Mouse (Mus musculus) T-cell, adult 2 months (primary cell): ENCODE measurements around the gene Rbm19.
A peak's percentile ranks its signal among the peaks of the same experiment; 100 is the strongest.
"Not testable (repeated sequence)": the region's sequence is repeated elsewhere in the genome, so short reads cannot be mapped to it uniquely, and the experiment has no call there.

ENCODE experiments used
- DNase-seq: peaks from one replicate; pipeline ENCODE4 v3.0.0; 2022; ENCODE audit warnings: low spot score

Gene Rbm19

DNA sequence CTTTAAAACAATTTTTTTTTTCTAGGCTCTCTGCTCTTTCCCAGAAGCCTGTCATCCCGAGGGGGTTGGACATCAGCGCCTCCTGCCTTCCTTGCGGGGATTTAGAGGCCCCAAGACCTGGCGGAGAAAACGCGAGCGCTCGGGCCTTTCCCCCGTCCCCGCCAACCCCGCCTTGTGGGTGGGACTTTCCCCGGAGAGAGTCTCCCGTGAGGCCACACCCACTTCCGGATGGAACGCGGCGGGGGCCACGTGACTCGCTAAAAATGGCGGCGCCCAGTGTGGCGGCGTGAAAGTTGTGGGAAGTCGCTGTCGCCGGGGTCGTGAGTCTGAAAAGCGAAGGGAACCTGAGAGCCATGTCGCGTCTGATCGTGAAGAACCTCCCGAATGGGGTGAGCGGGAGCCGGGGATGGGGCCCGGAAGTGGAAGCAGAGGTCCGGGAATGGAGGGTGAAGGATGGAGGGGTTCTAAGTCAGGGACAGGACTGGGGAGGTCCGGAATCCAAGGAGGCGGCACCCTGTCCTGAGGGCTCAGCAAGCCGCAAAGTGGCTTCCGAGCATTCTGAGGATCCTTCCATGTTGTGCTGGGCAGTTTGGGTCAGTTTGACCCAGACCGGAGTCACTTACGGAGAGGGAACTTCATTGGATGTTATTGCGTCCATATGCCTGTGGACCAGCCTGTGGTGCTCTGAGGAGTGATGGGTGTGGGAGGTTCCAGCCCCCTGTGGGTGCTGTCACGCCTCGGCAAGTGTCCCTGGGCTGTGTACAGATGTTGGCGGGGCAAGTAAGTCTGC, at the start of gene Rbm19:
TSS of gene Rbm19 (plus strand) at position 205 of the 790 bp plus-strand sequence.
- DNase-seq: peak; percentile 93

DNA sequence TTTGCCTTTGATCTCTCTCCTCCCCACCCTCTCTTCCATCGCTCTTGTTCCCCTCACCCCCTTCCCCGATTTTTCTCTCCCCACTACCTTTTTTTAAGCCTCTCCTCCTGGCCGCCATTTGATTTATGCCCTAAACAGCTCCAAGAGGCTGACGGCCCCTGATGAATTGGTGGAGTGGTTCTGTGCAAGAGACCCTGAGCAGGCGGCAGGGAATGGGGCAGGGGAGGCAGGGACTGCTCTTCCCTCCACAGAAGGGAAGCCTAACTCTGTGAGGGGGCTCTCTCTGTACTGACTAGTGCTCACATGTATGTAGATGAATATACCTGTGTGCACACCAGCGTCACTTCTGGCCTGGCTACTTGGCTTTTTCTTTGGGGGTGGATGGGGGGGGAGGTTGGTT, 49.0 kb upstream of the Rbm19 start:
- no peak for DNase-seq

DNA sequence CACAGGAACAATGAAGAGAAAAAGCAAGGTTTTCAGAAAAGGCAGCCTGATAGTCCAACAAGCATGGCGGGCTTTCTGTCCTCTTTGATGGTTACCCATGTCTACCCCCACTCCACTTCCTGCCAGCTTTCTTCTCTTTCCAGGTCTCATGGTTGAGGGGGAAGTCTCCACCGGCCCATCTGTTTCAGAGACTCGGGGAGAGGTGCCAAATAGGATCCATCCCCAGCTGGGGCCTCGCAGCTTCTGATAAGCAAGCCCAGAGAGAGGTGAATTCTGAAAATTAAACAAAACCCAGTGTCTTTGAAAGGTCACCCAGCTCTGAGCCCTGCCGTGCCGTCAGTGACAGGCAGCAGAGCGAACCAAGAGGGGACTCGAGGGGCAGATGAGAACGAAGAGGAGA, 42.2 kb upstream of the Rbm19 start:
- DNase-seq: no peak

DNA sequence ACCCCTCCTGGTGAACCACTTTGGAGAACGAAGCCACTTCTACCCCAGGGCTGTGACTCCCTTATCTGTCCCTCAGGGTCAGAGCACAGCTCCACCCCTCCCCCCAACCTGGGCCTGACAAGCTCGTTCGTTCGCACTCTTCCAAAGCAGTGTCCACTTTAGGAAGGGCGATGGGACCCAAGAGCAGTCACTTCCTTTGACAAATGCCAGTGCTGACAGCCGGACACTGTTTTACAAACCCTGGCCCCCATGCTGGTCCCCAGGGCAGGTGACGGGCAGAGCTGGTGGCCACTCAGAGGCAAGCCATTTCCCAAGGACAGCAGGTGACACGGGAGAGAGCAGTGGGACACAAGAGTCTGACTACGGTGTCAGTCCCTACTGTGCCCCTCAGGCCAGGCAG, 36.2 kb upstream of the Rbm19 start:
- DNase-seq: no peak

DNA sequence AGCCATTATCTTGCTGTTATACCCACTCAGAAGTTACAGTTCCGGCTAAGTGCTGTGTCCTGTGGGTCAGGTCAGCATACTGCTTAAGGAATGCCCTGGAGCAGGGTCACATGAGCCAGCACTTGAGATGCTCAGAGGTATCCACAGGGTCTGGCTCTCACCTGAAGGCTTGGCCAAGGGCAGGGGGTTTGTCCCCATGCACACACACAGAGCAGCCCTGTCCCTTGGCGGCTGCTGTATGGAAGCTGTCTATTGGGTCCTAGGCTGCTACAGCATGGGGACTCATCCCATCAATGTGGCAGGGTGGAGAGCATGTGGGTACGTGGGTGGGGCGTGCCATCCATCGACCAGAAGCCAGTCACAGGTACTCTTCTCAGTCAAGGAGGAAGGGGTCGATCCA, 35.8 kb upstream of the Rbm19 start:
- DNase-seq: no peak

DNA sequence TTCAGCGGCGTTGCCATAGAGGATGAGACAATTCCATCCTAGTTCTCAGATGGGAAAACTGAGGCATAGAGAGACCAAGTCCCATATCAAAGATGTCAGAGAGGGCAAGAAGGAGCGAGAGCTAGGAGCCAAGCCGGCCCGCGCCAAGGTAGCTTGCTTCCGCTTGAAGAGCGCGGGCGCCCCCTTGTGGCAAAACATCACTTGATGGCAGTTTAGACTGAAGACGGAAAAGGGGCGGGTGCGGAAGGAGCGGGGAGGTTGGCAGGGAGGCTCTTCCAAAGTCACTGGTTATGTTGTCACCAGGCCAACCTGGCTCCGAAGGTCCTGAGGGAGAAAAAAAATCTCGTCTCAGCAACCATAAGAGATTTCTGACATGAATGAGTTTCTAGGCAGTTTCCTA, 27.7 kb upstream of the Rbm19 start:
- peak; percentile 81 for DNase-seq

DNA sequence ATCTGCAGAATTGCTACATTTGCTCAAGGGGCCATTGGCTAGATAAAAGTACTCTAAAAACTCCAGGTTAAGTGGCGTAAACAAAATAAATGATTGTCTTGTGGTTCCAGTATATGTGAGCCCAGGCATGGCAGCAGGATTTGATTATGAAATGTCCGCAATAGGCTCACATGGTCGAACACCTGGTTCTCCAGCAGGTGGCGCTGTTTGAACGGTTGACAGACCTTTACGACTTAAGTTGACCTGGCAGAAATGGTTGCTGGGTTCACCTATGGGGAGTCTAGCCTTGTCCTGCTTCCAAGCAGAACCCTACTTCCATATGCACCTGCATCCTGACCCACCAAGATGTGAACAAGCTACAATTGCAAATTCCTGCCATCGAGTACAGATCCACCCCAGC, 21.7 kb upstream of the Rbm19 start:
- peak; percentile 39 for DNase-seq

DNA sequence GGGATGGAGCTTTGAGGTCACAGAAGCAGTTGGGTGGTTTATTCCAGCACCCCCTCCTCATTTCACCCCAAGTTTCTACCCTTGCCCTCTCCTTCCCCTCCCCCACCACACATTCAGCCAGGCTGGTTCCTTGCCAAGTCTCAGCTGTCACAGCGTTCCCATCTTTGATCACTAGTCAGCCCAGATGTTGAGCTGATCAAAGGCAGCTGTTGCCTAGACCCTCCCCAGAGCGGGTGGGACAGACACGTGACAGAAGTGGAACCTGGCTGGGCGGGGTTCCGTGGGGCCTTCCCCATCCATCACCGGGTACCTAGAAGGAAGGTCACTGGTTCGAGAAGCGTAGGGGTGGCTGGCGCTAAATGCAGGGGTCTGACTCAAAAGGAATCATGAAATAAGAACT, 19.2 kb upstream of the Rbm19 start:
- DNase-seq: no peak

DNA sequence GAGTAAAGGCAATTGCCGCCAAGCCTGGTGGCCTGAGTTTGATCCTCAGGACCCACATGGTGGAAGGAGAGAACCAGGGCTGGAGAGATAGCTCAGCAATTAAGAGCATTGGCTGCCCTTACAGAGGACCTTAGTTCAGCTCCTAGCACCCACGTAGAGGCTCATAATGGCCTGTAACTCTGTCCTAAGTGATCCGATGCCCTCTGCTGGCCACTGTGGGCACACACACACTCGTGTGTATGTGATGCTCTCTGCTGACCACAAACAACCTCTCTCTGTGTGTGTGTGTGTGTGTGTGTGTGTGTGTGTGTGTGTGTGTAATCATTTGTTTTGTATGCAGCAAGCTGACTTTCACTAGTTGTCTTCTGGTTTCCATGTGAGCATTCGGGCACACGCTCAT, 15.5 kb upstream of the Rbm19 start:
- DNase-seq: no peak

DNA sequence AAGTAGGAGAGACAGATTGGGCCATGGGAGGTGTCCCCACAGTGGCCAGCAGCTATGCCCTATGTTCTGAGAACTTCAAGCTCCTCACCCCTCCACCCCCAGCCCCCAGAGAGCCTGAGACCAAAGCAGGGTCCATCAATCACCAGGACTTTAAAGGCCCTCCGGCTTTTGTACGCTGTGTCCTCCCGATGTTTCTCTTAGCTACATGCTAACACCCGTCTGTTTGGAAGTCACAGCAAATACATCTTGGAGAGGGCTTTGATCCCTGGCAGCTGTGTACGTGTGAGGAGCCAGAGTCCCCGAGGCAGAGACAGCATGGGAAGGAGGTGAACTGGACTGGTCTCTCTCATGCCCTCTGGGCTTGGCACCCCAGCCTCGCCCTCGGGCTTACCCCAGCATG, 14.2 kb upstream of the Rbm19 start:
- DNase-seq: no peak

DNA sequence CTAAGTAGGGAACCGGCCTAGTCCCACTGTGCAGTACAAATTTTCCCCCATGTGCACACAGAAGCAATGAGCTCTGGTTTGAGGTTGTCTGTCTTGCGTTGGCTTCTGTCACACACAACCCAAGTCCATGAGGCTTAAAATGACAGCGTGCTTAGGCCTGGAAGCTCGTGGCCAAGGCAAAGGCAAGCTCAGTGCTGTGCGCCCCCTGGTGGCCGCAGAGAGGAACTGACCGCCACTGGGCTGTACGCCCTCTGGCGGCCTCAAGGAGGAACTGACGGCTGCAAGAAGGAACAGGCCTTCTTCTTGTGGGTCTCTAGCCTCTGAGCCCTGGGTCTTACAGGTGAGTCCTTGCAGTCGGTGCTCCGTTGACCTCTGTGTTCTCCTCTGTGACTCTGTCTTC, 13.5 kb upstream of the Rbm19 start:
- peak; percentile 66 for DNase-seq

DNA sequence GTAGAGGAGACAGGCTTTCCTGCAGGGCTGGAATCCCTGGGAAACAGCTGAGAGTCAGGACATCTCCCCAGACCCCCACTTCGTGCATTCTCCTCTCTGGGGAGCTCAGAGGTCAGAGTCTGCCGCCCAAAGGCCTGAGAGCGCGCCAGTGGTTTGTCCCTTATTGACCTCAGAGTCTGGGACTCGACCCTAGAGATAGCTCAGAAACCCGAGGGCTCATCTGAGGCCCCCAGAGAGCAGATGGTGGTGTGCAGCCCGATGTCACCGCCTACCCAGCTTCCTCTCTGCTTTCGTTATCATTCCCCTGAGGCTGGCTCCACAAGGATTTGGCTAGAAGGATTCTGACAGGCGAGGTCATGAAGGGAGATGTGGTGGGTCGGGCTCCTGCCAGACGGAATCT, 12.8 kb upstream of the Rbm19 start:
- no peak for DNase-seq

DNA sequence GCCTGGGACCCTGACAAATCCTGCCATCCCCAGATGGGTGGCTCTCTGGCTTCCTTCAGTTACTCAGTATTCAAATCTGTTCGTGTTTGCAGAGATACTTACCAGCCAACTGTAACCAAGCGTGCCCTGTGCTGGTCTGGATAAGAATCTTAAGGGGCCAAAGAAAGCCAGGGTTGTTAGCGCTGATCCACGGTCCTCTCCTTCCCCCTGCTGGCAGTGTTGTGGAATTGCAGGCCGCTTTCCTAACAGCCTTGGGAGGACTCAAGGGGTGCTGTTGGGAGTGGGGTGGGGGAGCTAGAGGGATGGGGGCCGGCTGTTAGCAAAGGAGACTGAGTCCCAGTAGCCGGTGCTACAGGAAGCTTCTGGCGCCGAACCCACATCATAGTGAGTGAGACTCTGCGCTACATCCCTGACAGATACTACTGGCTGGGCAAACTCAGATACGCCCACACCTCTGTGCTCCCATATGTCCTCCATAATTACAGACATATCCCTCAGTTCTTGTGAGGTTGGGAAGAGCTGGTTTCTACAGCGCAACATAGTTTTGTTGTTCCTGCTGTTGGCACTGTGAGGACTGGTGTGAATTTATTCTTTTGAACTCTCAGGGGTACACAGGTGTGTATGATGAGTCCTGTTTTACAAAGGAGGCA, 9.7 kb upstream of the Rbm19 start:
- DNase-seq: peak; percentile 18

DNA sequence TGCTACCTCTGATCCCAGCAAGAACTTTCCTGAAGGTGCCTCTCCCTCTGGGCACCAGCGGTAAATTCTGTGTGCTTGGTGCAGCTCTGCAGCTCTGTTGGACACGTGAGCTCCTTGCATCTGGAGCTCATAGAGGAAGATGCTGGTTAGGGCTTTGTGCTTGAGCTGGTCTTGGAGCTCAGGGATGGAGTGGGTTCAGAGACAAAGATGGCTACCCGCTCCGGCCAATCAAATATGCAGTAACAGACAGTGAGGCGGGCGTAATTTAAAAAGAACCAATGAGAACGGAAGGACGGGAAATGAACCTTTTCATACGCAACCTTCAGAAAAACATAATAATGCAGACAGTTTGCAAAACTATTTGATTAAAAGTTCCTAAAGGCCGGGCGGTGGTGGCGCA, 1.9 kb upstream of the Rbm19 start:
- no peak for DNase-seq

DNA sequence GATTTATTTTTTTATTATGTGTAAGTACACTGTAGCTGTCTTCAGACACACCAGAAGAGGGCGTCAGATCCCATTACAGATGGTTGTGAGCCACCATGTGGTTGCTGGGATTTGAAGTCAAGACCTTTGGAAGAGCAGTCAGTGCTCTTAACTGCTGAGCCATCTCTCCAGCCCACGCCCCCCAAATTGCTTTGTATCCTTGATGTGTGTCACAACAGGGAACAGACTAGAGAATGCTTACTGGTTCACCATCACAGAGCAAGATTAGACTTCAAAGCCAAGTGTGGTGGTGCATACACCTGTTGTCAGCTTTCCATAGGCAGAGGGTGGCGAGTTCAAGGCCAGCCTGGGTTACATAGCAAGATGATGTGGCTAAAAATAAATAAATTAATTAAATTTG, 896 bp downstream of the Rbm19 start:
- DNase-seq: not testable (repeated sequence)

DNA sequence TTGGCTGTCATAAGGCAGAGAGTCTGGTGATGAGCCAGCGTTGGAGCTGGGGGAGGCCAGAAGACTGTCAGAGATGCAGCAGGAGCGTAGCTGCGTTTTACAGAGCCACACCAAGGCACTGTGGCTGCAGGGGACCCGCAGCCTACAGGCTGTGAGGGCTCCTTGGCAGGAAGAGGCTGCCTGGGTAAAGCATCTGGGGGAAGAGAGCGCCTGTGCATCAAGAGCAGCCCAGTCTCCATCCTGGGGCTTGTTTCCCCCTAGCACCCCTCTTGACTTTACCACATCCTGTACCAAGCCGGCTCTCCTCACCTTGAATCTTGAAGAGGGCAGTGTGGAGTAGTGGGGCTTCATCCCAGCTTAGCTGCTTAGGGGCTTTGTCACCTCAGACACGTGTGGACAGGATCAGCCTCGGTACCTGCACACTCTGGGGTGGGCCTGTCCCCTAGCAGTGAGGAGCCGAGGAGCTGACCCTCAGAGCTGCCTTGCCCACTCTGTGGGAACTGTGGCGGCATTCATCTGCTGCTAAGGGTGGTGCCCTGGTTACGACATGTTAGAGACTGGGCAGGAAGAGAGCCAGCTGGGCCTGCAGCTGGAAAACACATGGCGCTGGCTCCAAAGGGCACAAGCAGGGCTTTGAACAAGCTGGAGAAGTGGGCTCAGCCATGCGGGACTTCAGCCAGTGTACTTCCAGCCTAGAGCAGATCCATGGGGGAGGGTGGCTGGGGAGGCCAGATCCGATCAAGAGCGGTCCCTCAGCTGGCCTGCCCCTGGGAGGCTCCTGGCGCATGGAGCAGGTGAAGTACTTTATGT, 8.8 kb downstream of the Rbm19 start:
- peak; percentile 59 for DNase-seq

DNA sequence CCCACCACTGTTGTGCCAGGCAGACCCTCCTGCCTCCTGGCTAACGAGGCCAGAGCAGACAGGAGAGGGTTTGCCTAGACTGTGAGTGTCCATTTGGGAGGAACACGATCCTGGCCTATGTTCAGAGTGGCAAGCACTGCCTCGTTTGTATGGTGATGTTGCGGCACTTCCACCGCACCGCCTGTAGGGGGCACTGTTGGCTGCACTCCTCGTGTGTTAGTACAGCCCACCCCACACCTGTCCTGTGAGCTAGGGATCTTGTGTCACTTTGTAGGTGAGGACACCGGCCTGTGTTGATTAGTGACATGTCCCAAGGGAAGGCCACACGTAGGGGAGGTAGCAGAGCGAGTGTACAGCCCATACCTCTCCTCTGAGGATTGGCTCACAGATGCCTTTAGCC, 11.4 kb downstream of the Rbm19 start:
- no peak for DNase-seq

DNA sequence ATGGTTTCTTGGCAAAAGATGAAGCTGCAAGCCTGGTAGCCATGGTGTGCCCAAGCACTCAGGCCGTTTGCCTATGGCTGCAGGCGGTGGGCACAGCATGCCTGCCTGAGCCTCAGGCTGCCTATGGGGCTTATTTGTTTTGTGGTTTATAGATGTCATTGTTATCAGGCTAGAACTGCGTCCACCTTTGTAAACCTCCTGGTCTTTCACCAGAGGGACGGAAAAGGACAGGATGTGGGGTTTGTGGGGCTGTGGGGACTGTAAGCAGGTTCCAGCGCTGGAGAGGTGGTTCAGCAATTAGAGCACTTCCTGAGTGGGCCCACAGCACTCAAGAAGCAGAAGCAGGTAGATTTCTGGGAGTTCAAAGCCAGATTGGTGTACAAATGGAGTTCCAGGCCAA, 12.2 kb downstream of the Rbm19 start:
- DNase-seq: no peak

DNA sequence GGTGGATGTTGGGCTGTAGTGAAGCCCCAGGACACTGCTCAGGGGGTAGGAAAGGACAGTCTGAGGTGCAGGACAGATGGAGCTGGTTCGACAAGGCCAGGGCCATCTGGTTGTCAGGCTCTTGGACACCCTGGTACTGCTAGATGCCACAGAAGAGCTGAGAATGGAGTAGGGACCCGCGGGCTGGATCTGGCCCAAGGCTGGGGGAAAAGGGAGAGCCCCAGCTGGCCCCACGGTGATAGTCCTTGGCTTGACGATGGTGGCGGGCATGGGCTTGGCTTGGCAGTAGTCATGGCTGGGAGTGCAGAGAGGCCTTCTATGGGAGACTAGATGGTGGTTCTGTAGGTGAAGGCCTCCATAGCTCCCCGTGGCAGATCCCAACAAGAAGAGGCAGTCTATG, 12.8 kb downstream of the Rbm19 start:
- no peak for DNase-seq

DNA sequence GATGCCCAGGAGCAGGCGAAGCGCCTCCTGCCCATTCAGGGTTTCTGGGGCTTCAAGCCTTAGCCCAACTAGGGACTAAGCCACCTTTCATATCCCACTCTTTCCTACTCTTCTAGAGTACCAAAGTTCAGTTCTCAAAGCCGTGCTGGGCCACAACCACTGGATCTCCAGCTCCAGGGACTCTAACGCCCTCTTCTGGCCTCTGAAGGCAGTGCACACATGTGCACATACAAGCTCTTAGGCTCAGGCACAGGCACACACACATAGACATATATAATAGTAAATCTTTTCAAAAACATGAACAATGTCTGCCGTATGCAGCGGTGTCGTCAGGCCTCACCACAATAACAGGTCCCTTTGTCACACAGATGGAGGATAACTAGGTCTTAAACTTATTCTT, 13.5 kb downstream of the Rbm19 start:
- DNase-seq: no peak

DNA sequence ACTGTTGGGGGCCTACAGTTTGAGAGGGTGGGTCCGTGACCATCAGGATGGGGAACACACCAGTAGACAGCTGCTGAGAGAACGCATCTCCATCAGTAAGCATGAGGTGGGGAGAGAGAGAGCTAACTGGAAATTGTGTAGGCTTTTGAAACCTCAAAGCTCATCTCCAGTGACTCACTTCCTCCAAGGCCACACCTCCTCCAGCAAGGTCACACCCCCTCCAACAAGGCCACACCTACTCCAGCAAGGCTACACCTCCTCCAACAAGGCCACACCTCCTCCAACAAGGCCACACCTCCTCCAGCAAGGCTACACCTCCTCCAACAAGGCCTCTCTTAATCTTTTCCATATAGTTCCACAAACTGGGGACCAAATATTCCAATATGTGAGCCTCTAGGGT, 13.9 kb downstream of the Rbm19 start:
- DNase-seq: peak; percentile 55

DNA sequence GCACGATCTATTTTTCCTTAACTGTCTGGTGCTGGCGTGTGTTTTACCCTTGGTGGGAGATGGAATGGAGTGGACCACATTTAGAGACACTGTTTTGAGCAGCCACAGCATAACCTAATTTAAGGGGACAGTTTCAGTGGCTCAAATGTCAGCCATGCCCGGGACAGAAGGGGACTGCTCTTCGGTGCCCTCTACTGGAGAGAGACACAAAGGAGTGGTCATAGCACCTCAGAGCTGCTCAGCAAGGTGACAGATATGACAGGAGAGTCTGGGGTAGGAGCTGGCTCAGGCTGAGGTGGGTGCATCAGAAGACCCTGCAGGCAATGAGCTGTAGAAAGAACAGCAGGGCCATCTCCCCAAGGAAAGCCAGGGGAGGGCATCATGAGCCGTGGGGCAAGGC, 15.3 kb downstream of the Rbm19 start:
- peak; percentile 12 for DNase-seq

DNA sequence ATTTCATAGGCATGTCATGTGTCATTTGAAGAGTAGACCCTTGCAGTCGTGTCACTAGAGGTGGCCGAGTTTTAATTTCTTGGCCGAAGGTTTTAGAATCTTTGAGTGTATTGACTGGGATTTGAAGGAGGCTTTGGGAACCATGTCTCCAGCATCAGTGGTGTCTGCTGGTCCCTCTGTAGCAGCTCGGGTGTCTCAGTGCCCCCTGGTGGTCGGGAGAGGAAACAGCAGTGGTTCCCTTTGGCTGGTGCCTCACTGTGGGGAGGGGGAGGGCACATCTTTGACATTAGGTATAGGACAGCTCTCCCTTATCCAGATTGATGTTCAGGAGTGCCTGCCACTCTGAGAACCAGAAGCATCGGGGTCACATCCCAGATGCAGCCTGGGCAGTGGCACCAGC, 17.7 kb downstream of the Rbm19 start:
- DNase-seq: peak; percentile 58
